Mouse (Mus musculus): ENCODE data around the gene Ranbp3.

DNA sequence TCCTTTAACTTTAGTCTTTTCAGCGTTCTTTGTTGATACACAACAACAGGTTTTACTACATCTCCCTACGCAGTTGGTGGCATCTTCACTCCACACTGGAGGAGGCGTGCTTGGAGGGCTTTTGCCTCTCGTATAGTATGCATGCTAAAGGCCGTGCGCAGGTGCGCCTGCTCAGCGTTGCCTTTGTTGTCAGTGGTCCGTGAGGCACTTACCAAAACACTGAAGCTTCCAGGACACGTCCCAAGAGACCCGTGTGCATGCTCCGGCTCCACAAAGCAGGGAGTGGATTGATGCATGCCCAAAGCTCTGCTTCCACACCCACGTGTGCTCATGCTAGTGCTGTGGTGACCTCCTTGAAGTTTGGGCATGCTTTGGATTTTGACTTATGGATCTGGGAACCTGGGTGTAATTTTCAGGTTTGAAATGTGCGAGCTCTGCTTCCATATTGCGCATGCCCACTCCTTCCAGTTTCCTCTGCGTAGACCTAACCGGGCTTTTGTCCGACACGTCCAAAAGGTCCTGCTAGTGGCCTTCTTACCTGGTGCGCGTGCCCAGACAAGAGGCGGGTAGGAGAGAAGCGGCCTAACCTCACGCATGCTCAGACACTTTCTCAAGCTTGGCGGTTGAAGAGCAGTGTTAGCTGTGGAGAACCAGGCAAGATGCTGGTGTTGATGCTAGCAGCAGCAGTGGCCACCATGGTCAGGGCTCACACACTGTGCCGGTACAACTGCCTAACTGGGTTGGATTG lies 45.4 kb upstream of the Ranbp3 start, which contains the start of gene Catsperd:
- TF ChIP-seq GATA1 (IDR thresholded peaks at IDR 0.05; ENCODE audit: low read length) (no peak), TAL1 (IDR thresholded peaks at IDR 0.05; ENCODE audit: low read length) (no peak)

Measured in erythroblast, embryonic 14.5 days (primary cell).